Mouse (Mus musculus): ENCODE measurements around the gene Sept1. TPM values are rescaled to one million over a fixed set of nuclear protein-coding genes. Genes with fewer than 3 reads are reported as not detected.

Sept1 gene
- total RNA-seq, 2 experiments from 2014 or later = 6.9 to 8.6 TPM

DNA sequence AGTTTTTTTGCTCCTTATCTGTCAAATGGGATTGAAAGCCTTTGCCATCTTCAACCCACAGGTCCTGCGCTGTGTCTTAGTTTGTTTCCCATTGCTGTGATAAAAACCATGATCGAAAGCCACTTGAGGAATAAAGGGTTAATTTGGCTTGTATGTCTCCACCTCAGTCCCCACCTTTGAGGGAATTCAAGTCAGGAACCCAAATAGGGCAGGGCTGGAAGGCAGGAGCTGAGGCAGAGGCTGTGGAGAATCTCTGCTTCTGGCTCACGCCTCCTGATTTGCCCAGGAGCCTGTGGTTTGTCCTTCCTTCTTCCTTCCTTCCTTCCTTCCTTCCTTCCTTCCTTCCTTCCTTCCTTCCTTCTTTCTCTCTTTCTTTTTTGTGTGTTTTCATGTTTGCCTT lies 9.8 kb downstream of the Sept1 start:
- no peak for DNase-seq (ENCODE audit: low spot score in 2 of 2)

DNA sequence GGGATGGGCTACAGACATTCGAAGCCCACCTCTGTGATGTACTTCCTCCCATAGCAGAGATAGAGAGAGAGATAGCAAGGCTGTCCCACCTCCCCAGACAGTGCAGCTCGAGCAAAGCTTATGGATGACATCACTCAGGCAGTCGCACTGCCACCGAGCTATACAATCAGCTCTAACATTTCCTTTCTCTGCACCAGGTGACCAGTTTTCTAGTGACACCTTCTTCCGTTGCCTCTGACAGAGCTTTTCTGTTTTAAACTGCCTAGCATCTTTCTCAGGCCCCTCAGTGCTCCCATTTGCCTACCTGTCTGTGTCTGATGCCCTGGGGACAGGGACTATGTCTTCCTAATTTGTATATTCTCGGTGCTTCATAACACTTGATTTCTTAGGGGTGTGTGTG lies 12.5 kb downstream of the Sept1 start:
- DNase-seq (ENCODE audit: low spot score in 2 of 2) = no peak

DNA sequence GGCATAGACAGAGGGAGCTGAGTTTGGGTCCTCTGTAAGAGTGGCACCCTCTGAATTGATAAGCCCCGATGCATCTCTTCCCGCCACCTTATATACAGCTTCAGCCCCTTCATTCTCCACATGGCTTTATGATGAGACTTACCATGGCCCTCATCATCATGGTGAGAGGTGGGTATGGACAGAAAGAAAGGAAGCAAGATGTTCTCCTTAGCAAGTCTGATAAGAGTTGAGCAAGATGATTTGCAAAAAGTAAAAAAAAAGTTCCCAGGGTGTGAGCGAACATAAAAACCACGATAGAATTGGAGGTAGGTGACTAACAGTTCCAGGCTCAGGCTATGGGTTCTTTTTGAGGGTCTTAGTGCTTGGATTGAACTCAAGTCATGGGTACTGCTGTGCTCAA lies 14.3 kb downstream of the Sept1 start:
- DNase-seq (ENCODE audit: low spot score in 2 of 2) = no peak

DNA sequence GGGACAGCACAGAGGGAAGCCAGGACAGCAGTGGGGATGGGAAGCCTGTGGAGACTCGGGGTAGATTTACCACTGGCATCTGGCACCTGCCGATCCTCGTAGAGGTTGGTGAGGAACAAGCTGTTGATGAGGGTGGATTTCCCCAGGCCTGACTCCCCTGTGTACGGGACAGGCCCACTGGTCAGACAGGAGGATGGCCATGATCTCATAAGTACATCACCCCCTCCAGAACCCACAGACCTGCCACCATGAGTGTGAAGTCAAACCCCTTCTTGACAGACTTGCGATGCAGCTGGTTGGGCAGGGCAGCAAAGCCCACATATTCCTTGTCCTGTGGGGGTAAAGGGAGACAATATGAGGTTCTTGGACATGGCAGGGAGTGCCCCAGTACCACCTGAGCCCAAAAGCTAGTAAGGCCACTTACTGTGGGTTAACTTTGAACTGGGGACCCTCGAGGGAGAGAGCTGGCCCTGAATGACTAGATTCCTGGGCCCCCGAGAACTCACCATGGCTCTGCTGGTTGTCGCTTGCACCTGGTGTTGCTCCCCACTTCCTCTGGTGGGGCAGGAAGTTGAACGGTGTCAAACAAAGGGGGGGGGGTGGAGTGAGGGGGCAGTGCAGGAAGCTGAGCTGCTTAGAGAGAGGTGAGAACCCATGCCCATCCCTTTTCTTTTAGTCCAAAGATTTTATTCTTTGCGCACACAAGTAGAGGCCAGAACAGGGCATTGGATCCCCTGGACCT lies 14.9 kb downstream of the Sept1 start:
- no peak for DNase-seq (ENCODE audit: low spot score in 2 of 2)

DNA sequence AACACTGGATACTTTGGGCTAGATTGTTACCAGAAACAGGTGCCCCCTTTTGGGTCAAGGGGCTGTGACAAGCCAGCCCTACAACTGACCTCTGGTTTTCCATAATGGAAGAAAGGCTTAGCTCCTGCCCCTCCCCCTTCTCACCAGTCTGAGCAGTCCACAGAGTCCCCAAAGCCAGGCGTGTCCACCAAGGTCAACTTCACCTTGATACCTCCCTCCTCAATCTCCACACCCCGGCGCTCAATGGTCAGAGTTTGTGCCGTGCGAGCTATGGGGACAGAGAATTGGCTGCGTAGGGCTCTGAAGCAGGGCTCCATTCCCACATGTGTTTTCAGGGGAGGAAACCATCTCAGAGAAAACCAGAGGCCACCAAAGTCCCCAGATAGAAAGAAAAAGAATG lies 15.5 kb downstream of the Sept1 start:
- no peak for DNase-seq (ENCODE audit: low spot score in 2 of 2)

DNA sequence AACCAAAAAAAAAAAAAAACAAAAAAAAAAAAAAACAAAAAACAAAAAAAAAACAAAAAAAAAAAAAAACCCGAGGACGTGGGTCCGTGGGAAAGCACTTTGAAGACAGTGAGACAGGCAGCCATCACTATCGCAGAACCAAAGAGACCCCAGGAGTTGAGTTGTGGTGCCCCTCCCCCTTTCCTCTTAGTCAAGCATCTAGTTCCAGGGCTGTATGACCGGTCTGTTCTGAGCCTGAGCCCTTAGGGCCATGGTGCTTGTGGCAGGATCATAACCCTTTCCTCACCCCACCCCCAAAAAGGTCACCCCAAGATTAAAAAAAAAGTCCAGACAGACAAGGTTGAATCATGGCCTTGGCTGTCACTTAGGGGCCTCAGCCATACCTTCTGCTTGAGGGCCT lies 16.6 kb downstream of the Sept1 start:
- DNase-seq (ENCODE audit: low spot score in 2 of 2) = no peak

DNA sequence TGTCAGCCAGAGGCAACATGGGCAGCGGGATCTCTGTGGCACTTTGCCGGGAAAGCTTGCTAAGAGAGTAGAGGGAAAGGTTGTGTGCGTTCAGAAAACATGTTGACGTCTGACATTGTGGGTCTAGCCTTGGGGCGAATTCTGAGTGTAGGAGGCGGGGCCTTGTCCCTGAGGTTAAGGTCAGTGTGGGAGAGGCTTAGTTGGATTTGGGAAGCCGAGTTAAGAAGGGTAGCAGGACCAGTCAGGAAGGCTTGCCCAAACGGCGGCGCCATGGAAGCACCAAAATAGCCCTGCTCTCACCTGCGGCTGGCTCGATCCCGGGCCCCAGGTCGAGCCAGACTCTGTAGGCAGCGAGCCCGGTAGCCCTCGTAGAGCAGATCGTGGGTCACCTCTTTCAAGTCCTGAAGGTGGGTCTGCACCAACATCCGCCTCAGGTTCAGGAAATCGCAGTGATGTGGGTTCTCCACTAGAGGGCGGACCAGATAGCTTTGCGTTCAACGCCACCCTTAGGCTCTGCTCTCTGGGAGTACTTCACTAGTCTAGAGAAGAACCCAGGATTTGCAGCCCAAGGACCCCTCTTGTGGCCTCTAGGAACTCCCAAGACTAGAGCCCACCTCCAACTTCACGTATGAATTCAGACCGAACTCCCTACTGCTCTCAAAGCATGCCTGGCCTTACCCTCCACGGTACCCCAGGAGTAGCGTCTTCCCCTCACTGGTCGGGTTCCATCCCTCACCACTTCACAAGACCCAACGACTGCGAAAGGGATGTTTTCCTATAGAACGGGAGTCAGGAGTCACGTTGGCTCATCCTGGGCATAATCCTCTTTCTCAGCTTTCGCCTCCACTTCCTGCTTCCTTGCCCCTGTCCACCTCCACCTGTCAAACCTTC lies 17.7 kb downstream of the Sept1 start:
- peak; percentile 54 to 58 for DNase-seq (ENCODE audit: low spot score in 2 of 2)

DNA sequence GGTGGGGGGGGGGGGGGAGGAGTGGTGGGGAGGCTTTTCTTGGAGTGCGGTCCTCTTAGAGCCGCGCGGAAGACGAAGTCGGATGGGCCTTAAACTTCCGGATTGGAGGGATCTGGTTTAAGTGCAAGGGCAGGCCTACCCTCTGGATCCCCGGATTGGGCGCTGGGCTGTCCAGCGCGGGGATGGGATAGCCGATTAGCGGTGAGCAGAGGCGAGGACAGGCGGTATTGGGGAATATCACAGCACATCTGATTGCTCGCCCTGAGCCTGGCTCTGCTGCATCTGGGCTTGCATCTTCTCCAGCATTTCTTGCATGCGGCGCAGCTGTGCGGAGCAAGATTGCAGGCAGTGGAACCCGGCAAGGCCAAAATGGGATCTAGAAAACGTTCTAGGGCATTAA lies 18.4 kb downstream of the Sept1 start:
- DNase-seq (ENCODE audit: low spot score in 2 of 2) = no peak

DNA sequence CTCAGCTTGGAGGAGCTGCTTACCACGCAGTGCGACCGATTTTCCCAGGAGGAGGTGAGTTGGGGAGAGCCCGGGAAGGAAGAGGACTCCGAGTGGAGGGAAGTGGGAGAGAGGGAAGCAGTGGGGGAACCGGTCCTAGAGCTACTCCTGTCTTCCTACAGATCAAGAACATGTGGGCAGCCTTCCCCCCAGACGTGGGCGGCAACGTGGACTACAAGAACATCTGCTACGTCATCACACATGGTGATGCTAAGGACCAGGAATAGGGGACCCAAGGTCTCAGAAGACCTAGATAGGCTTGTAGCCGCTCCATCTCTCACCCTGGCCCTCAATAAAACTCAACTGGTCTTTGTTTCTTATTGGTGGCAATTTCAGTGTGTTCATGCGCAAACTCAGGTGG lies 19.0 kb downstream of the Sept1 start:
- no peak for DNase-seq (ENCODE audit: low spot score in 2 of 2)

DNA sequence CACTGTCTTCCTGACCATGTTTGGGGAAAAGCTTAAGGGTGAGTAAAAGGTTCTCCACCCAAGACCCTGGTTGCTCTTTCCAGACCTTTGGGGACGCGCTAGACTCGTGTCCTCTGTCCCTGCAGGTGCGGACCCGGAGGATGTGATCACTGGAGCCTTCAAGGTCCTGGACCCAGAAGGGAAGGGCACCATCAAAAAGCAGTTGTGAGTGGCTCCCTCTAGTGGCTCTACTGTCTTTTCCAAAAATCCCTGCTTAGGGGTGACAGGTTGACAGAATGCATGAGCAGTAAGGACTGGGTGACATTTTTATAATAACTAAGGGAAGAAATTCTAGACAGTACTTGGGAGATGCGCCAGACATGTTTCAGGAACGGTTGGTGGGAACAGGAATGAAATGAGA lies 19.4 kb downstream of the Sept1 start:
- DNase-seq (ENCODE audit: low spot score in 2 of 2) = no peak

DNA sequence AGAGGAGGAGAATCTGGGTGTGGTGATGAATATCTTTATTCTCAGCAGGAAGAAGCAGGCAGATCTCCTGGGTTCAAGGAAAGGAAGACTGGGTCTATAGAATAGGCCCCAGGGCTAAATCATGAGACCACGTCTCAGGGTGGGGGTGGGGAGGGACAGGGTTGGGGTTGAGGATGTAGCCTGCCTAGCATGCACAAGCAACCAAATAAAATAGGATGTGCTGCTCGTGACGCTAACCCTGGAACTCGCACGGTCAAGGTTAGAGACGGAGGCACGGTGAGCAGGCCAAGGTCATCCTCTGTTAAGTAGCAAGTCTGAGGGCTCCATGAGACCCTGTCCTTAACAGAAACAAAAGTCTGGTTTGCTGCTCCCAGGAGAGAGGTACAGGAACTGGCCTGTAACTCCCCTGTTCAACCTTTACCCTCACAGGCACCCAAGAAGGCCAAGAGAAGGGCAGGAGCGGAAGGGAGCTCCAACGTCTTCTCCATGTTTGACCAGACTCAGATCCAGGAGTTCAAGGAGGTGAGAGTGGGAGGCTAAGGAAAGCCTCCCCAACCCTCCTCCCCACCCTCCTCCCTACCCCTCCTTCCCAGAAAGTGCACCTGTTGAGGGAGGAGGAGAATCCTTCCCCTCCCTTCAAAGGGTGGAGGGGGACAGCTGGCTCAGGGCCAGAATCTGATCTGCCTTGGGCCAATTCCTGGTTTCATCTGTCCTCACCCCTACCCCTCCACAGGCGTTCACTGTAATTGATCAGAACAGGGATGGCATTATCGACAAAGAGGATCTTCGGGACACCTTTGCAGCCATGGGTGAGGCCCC lies 20.3 kb downstream of the Sept1 start:
- no peak for DNase-seq (ENCODE audit: low spot score in 2 of 2)

DNA sequence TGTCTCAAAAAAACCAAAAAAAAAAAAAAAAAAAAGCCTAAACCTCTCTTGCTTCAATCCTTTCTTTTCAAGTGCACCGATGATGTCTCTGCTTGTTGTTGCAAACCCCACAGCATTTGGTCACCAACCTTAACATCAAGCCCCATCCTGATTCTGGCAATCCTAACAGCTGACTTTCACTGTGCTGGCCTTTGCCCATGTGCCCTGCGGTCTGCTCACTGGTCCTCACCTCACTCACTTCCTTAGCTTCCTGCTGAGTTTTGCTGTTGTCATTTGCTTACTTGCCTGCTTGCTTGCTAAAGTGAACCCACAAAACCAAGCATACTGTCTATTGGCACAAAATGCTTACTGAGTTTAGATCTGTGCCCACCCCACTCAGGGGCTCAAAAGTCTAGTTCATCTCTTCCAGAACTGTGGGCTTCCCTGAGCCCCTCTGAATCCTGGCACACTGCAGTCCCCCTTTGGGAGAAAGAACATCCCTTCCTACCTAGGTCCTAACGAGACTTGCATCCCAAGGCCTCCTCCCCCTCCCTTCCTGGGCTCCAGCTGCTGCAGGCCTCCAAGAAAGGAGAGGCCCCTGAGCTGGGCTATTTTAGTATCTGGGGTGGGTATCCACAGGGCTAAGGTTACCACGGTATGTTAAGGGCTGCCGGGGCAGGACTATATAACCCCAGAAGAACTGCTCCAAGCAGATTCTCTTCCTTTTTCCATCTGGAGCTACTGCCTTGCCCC lies 21.8 kb downstream of the Sept1 start:
- no peak for DNase-seq (ENCODE audit: low spot score in 2 of 2)

DNA sequence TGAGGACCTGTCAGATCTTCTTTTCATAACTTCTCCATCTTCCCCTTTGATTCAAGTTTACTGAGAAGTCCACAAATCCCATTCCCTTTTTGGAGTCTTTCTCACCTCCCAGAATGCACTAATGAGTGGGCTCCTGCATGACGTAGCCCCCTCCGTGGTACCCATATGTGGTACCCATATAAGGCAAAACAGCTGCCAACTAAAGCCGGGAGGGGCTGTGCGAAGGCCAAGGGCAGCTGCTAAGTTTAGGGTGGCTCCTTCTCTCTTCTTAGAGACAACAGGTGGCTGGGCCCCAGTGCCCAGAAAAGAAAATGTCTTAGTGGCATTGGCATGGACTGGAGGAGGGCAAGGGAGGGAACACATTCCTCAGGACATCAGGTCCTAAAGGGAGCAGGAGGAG lies 22.7 kb downstream of the Sept1 start:
- no peak for DNase-seq (ENCODE audit: low spot score in 2 of 2)

DNA sequence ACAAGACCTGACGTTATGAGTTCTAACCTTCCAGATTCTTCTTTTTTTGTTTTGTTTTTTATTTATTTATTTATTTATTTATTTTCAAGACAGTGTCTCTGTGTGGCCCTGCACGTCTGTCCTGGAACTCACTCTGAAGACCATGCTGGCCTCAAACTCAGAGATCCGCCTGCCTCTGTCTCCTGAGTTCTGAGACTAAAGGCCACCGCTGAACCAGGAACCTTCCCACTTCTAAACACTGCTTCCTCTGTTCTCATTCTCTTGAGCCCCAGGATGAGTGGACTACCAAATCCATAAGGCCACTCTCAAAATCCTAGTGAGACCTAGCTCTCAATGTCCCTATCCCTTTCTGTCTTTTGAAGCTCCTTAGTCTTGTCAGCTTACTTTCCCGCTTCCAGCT lies 23.1 kb downstream of the Sept1 start:
- no peak for DNase-seq (ENCODE audit: low spot score in 2 of 2)

DNA sequence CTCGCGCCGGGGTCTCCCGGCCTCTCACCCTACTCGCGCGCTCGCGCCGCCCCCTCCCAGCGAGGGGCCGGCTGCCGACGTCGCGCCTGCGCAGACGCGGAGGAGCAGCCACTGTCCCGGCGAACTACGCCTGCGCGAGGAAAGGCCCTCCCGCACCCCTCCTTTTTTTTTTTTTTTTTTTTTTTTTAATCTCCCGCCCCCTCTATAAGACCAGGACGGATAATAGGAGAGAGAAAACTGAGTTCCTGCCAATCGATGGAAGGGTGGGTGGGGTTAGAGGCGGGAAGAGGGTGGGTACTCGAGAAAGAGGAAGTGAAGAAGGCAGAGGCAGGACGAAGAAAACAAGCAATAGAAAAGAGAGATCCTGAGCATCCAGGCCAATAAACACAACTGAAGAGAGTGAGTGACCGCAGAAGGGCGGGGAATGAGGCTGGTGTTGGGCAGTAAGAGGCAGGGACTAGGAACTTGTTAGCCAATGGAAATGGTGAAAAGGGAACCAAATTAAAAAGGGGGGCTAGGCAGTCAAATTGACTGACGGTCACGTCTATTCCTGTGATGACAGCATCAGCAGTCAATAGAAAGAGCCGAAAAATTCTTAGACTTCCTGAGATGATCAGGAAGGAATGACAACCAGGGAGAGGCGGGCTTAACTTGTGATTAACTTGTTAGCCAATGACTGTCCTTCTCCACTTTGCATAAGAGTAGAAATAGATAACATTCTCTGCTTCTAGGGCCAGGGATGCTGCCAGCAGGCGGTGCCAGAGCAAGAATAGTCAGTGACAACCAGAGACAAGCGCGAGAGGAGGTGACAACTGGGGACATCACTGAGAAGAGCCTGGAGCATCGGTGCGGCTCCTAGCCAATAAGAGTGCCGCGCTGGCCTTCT lies 24.1 kb downstream of the Sept1 start, which contains the start of gene Mylpf:
TSS of gene Mylpf (plus strand) at position 338 of the 886 bp plus-strand sequence.
- peak; percentile 86 to 98 for DNase-seq (ENCODE audit: low spot score in 2 of 2)

DNA sequence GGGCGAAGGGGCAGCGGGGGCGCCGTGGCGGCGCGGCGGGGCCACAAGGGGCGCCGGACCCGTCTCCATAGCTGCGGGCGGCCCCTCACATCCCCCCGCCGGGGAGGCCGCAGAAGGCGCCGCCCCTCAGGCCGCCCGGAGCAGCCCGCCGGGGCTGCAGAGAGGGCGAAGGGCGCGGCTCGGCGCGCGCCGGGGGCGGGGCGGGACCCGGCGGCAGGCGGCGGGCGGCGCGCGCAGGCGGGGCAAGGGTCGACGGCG lies 24.7 kb downstream of the Sept1 start, which contains the start of gene Tbc1d10b:
TSS of gene Tbc1d10b (minus strand) at position 174 of the 258 bp plus-strand sequence.
- no peak for DNase-seq (ENCODE audit: low spot score in 2 of 2)

DNA sequence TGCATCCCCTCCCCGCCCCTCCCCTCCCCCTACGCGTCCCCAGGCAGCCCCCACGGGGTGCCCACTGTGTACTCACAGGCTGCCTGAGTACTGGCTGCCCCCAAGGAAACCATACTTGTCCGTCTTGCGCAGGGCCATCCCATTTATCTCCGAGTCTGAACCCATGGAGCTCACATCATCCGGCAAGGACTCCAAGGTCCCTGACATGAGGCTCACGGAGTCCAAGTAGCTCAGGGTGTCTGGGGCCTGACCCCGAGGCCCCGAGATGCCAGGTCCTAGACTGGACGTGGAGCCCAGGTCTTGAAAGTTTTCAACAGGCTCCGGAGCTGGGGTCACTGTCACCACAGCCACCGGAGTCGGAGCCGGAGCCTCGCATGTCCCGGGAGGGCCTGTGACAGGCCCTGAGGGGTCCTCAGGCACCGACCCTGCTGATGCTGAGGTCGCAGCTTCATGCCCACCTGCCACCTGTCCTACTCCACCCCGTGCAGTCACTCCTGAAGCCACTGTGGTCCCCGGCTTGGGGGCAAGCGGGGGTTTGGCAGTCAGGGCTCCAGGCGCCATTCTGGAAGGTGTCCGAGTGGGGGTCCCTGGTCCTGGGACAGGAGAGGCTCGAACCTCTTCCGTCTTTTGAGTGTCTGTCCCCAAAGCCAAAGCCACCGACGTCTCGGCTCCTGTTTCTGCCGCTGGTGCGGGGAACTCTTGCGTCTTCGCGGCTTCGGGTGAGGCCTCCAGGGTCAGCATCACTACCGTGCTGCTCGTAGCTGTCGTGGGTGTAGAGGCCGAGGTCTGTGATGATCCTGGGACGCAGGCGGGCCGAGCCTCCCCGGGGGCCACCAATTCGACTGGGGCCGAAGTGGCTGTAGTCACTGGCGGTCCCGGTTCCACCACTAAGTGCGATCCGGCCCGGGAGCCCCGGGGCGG lies 25.3 kb downstream of the Sept1 start:
- peak in 1 of 2 experiments; percentile 36 for DNase-seq (ENCODE audit: low spot score in 2 of 2)

DNA sequence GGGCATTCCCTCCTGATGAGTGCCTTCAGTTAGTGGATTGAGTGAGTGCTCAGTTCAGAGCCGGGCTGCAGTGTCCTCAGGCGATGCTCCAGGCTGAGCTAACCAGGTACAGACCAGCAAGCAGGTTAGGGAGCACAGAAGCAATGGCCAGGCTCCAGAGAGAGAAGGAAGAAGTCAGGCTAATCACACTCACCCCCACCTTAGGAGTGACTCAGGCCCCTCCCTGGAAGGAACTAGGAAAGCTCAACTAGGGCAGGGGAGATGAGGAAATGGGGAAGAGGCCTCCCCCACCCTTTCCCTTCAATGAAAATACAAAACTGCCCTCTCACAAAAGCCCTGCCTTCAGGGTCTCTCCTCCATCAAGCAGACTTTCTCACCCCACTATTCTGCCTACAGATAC lies 26.3 kb downstream of the Sept1 start:
- DNase-seq (ENCODE audit: low spot score in 2 of 2) = no peak

DNA sequence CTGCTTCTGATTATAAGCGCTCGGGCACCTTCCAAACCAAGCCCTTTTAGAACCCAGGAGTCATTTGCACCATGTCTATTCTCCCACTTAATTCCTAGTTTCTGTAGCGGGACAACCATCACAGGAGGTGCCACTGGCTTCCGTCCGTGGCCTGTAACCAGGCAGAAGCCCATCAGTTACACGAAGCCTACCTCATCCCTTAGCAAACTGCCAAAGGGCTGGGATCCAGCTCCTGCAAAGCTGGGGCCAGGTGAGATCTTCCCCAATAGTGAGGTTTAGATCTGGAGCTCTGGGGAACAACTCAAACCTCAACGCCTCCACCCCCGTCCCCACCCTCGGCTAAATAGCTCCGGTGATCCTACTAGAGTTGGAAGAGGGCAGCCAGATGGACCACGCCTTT lies 36.4 kb downstream of the Sept1 start:
- DNase-seq (ENCODE audit: low spot score in 2 of 2) = no peak

Measured in layer of hippocampus, postnatal 14 days (tissue).